Mouse (Mus musculus) testis, postnatal 10 days (tissue): ENCODE data around the gene Gm6993.
A peak's percentile ranks its signal among the peaks of the same experiment; 100 is the strongest.

Experiments
- DNase-seq: peaks from one replicate; pipeline ENCODE4 v3.0.0; 2021; ENCODE audit warnings: low spot score

Gm6993 gene

GRCm38 (mm10) chr12:31240470-31240869 lies at the start of gene Gm6993:
TSS of gene Gm6993 (plus strand) at chr12:31240770.
- no peak for DNase-seq

- DNase-seq, result peak; percentile 53
Measured at GRCm38 (mm10) chr12:31191329-31191954, 49.1 kb upstream of the Gm6993 start.

GRCm38 (mm10) chr12:31202509-31202908 lies 38.1 kb upstream of the Gm6993 start:
- no peak for DNase-seq

- no peak for DNase-seq
Measured at GRCm38 (mm10) chr12:31203746-31204455, 36.7 kb upstream of the Gm6993 start.

- no peak for DNase-seq
Measured at GRCm38 (mm10) chr12:31204898-31205297, 35.7 kb upstream of the Gm6993 start.

GRCm38 (mm10) chr12:31205983-31206633 lies 34.5 kb upstream of the Gm6993 start:
- no peak for DNase-seq

GRCm38 (mm10) chr12:31208766-31209165 lies 31.8 kb upstream of the Gm6993 start:
- no peak for DNase-seq

- DNase-seq, result no peak
Measured at GRCm38 (mm10) chr12:31209377-31209805, 31.2 kb upstream of the Gm6993 start.

GRCm38 (mm10) chr12:31213556-31213955 lies 27.0 kb upstream of the Gm6993 start:
- no peak for DNase-seq

GRCm38 (mm10) chr12:31215003-31215402 lies 25.6 kb upstream of the Gm6993 start:
- no peak for DNase-seq

GRCm38 (mm10) chr12:31217232-31217631 lies 23.3 kb upstream of the Gm6993 start:
- no peak for DNase-seq

GRCm38 (mm10) chr12:31218774-31219173 lies 21.8 kb upstream of the Gm6993 start:
- DNase-seq, result no peak

GRCm38 (mm10) chr12:31221522-31221921 lies 19.0 kb upstream of the Gm6993 start:
- DNase-seq, result no peak

GRCm38 (mm10) chr12:31222282-31222681 lies 18.3 kb upstream of the Gm6993 start:
- DNase-seq, result no peak

- no peak for DNase-seq
Measured at GRCm38 (mm10) chr12:31222741-31223140, 17.8 kb upstream of the Gm6993 start.

GRCm38 (mm10) chr12:31225451-31225850 lies 15.1 kb upstream of the Gm6993 start:
- no peak for DNase-seq

GRCm38 (mm10) chr12:31227167-31227566 lies 13.4 kb upstream of the Gm6993 start:
- DNase-seq, result no peak

- no peak for DNase-seq
Measured at GRCm38 (mm10) chr12:31228878-31229277, 11.7 kb upstream of the Gm6993 start.

GRCm38 (mm10) chr12:31232635-31233034 lies 7.9 kb upstream of the Gm6993 start:
- DNase-seq, result no peak

GRCm38 (mm10) chr12:31235018-31235417 lies 5.6 kb upstream of the Gm6993 start:
- DNase-seq, result no peak

- no peak for DNase-seq
Measured at GRCm38 (mm10) chr12:31236861-31237595, 3.5 kb upstream of the Gm6993 start.

- no peak for DNase-seq
Measured at GRCm38 (mm10) chr12:31239031-31239583, 1.5 kb upstream of the Gm6993 start.
